Mouse (Mus musculus): ENCODE results near the gene Mt4. TPM values are rescaled to one million over a fixed set of nuclear protein-coding genes. Genes with fewer than 3 reads are reported as not detected.

Mt4 gene
- polyA plus RNA-seq, 1 experiment from 2014 or later: not detected

DNA sequence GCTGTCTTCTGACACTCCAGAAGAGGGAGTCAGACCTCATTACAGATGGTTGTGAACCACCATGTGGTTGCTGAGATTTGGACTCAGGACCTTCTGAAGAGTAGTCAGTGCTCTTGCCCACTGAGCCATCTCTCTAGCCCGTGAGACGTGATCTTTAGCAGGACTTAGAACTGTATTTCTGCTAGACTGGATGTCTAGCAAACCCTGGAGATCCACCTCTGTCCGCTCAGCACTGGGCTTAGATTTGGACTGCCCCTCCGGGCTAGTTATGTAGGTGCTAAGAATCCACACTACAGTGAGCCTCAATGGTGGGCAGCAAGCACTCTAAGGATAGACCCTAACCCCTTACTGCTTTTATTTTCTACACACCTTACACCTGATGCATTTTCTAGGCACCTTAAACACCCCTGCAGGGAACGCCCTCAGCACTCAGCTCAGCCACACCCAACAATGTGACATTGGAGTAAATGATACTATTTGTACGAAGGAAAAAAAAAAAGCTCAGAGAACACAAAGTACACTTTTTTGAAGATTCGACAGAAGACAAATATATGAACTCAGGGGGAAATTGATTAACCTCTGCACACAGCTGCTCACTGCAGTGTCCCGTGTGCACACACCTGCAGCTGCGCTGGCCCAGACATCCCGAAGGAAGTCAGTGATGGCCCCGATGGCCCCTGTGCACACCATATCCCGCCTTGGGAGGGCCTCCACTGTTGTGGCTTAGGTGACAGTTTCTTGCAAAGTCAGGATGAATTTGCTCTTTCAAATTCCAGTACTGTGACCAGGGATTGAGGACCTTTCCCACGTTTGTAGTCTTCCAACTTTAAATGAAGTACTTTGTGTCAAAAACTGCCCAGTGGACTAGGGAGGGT is 45.3 kb downstream of the Mt4 start:
- DNase-seq (ENCODE audit: low spot score): no peak
- Histone ChIP-seq H3K27me3 (ENCODE audit: control insufficient read depth, insufficient read depth, low read length) (peaks cover 95% of the 10 kb centered on the region), H3K4me3 (replicated peaks; ENCODE audit: low read length) (no peak overlapping the region; the same call in 1 of the 2 replicates), H3K9ac (no peak overlapping the region), H3K9me3 (ENCODE audit: control insufficient read depth, low read length) (no peaks in the 10 kb centered on the region), H3K27ac (no peak overlapping the region), H3K4me1 (replicated peaks; ENCODE audit: control insufficient read depth, insufficient read depth, low read length) (peaks cover 25% of the 10 kb centered on the region), H3K36me3 (replicated peaks; ENCODE audit: control insufficient read depth, insufficient read depth) (no peaks in the 10 kb centered on the region), H3K4me2 (replicated peaks) (peak overlapping the region; percentile 40; the same call in 1 of the 2 replicates)
- 72% methylated on average over 13 of the region's 13 CpGs for WGBS
- no peak for ATAC-seq (ENCODE audit: low FRiP score)

DNA sequence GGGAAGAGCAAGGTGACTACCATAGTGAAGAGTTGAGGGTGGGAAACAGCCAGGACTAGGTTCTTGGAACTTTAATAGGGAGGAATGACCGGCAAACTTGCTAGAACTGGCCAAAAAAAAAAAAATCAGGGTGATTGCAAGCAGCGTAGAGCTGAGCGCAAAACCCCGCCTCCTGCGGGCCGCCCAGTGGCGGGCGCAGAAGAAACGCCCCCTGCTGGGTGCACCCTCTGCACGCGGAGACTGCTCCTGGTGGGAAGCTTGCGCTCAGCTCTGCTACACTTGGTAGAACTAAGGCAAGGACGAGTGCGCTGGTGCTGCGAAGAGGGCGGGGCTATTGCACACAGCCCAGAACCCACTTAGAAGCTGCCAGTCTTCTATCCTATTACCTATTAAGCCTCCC is 46.1 kb downstream of the Mt4 start:
- Histone ChIP-seq H3K4me1 (replicated peaks; ENCODE audit: control insufficient read depth, insufficient read depth, low read length) (peaks cover 30% of the 10 kb centered on the region), H3K4me2 (replicated peaks) (peak overlapping the region; percentile 40), H3K9me3 (ENCODE audit: control insufficient read depth, low read length) (no peaks in the 10 kb centered on the region), H3K27me3 (ENCODE audit: control insufficient read depth, insufficient read depth, low read length) (peaks cover 95% of the 10 kb centered on the region), H3K27ac (no peak overlapping the region), H3K36me3 (replicated peaks; ENCODE audit: control insufficient read depth, insufficient read depth) (no peaks in the 10 kb centered on the region), H3K9ac (no peak overlapping the region), H3K4me3 (replicated peaks; ENCODE audit: low read length) (no peak overlapping the region; the same call in 1 of the 2 replicates)
- DNase-seq (ENCODE audit: low spot score) (peak; percentile 62), ATAC-seq (ENCODE audit: low FRiP score) (0 out of 2 replicates have a peak, but pooled peaks have one; percentile 36)
- under 1% methylated on average over 16 of the region's 16 CpGs for WGBS

DNA sequence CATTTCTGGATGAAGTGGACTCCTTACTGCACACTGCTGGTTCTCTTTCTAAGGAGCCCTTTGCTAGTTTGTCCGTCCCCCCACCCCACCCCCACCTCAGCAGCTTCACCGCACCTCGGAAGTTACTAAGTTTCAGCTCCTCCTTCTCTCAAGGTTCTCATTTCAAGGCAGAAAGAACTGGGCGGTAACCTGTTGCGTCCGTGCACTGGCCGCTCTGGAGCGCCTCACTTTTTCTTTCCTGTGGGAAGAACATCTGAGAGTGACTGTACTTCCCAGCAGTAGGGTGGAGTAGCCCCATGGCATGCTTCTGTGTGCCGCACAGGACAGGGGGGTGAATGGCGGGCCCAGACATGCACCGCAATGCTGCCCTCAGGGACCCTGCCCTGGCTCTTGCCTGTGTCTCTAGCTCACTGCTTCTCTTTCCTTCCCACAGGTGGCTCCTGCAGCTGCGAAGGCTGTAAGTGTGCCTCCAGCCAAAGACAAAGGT is 47.4 kb downstream of the Mt4 start:
- H3K4me1 ChIP-seq (replicated peaks; ENCODE audit: control insufficient read depth, insufficient read depth, low read length): peaks cover 22% of the 10 kb centered on the region
- peaks cover 87% of the 10 kb centered on the region for H3K27me3 ChIP-seq (ENCODE audit: control insufficient read depth, insufficient read depth, low read length)
- no peak overlapping the region for H3K4me2 ChIP-seq (replicated peaks)
- 24% methylated on average over 12 of the region's 12 CpGs for WGBS
- no peaks in the 10 kb centered on the region for H3K9me3 ChIP-seq (ENCODE audit: control insufficient read depth, low read length)
- no peak overlapping the region for H3K4me3 ChIP-seq (replicated peaks; ENCODE audit: low read length)
- H3K9ac ChIP-seq: no peak overlapping the region
- no peak for ATAC-seq (ENCODE audit: low FRiP score)
- no peak for DNase-seq (ENCODE audit: low spot score)
- no peak overlapping the region for H3K27ac ChIP-seq
- H3K36me3 ChIP-seq (replicated peaks; ENCODE audit: control insufficient read depth, insufficient read depth): no peaks in the 10 kb centered on the region

DNA sequence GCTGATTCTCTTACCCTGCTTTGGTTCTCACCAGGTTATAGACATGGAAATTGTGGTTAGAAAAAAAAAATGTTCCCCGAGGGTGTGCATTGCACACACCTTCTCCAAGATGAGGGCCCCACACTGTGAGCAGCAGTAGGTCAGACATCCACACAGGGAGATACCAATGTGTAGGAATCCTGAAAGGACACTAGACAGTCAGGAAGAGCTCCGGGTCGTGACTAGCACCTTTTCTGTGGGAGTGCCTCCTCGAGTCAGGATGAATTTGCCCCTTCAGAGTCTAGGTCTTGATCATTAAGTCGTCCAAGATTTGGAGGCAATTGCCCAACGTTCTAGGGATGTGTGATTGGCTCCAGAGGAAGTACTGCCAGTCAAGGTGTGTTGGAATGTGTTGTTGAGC is 48.8 kb downstream of the Mt4 start:
- WGBS: 76% methylated on average over 6 of the region's 6 CpGs
- no peak overlapping the region for H3K9ac ChIP-seq
- no peak overlapping the region for H3K4me3 ChIP-seq (replicated peaks; ENCODE audit: low read length)
- H3K4me2 ChIP-seq (replicated peaks): no peak overlapping the region
- peaks cover 16% of the 10 kb centered on the region for H3K4me1 ChIP-seq (replicated peaks; ENCODE audit: control insufficient read depth, insufficient read depth, low read length)
- H3K36me3 ChIP-seq (replicated peaks; ENCODE audit: control insufficient read depth, insufficient read depth): no peaks in the 10 kb centered on the region
- DNase-seq (ENCODE audit: low spot score) (no peak), ATAC-seq (ENCODE audit: low FRiP score) (no peak)
- no peaks in the 10 kb centered on the region for H3K9me3 ChIP-seq (ENCODE audit: control insufficient read depth, low read length)
- H3K27me3 ChIP-seq (ENCODE audit: control insufficient read depth, insufficient read depth, low read length): peaks cover 73% of the 10 kb centered on the region
- no peak overlapping the region for H3K27ac ChIP-seq

DNA sequence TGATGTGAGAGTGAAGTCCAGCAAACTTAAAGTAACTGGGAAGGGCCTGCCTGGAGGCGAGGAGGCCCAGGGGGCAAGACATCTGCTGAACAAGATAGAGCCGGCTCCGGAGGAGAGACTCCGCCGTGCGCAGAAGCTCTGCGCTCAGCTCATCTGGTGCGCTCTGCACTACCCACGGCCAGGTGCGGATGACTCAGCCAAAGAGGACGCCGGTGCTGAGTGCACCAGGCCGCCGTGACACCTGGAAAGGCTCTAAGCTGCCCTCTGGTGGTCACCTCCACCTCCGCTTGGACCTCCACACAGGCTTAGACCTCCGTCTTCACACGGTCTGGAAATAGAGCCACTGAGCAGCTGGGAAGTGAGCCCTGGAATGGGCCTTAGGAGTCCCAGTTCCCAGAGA is 49.5 kb downstream of the Mt4 start:
- Histone ChIP-seq H3K9ac (no peak overlapping the region), H3K27me3 (ENCODE audit: control insufficient read depth, insufficient read depth, low read length) (peaks cover 69% of the 10 kb centered on the region), H3K27ac (no peak overlapping the region), H3K9me3 (ENCODE audit: control insufficient read depth, low read length) (no peaks in the 10 kb centered on the region), H3K4me3 (replicated peaks; ENCODE audit: low read length) (no peak overlapping the region), H3K4me1 (replicated peaks; ENCODE audit: control insufficient read depth, insufficient read depth, low read length) (peaks cover 19% of the 10 kb centered on the region), H3K4me2 (replicated peaks) (peak overlapping the region; percentile 30), H3K36me3 (replicated peaks; ENCODE audit: control insufficient read depth, insufficient read depth) (no peaks in the 10 kb centered on the region)
- WGBS: 8% methylated on average over 17 of the region's 17 CpGs
- peak; percentile 67 for DNase-seq (ENCODE audit: low spot score)
- ATAC-seq (ENCODE audit: low FRiP score): 0 out of 2 replicates have a peak, but pooled peaks have one; percentile 32

DNA sequence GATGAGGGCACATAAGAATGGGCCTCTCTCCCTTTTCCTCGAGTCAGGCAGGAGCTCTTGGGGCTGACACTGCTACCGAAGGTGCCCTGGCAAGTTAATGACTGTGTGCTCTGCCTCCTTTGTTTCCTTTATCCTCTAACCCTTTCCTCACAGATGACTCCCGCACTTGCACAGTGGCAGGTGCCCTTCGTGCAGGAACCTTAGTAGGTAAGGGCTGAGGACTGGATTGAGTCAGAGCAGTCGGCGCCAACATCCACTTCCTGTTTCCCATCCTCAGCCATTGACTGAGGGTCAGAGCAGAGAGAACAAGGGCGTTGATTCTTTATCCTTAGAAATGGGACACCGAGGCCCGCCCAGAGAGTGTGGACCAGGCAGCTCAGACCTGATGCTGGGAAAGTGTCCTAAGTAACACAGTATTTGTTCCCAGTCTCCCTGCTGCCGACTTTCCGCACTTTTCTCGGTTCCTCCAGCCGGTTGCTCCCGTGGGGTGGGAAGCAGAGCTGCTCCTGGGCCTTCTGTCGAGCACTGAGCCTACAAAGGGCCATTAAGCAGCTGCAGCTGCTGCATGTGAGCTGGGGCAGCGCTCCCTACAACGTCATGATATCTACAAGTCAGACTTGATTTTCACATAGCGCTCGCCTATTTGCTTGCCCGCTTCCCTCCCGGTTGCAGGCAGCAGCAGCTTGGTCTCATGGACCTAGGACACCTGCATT is 50.4 kb downstream of the Mt4 start:
- H3K27ac ChIP-seq: no peak overlapping the region
- no peaks in the 10 kb centered on the region for H3K36me3 ChIP-seq (replicated peaks; ENCODE audit: control insufficient read depth, insufficient read depth)
- no peak overlapping the region for H3K4me3 ChIP-seq (replicated peaks; ENCODE audit: low read length)
- no peaks in the 10 kb centered on the region for H3K9me3 ChIP-seq (ENCODE audit: control insufficient read depth, low read length)
- WGBS: 30% methylated on average over 21 of the region's 21 CpGs
- H3K4me2 ChIP-seq (replicated peaks): no peak overlapping the region
- ATAC-seq (ENCODE audit: low FRiP score) (no peak), DNase-seq (ENCODE audit: low spot score) (no peak)
- H3K4me1 ChIP-seq (replicated peaks; ENCODE audit: control insufficient read depth, insufficient read depth, low read length): peaks cover 19% of the 10 kb centered on the region
- H3K9ac ChIP-seq: no peak overlapping the region
- peaks cover 60% of the 10 kb centered on the region for H3K27me3 ChIP-seq (ENCODE audit: control insufficient read depth, insufficient read depth, low read length)

Other genes starting within 250 kb of the Mt4 start
- 83.1 and 88.9 TPM in 2 replicates for gene Amfr, start 124.4 kb upstream of the Mt4 start, polyA plus RNA-seq (2014; fragmentation: Nextera tagmentation; extraction: Ambion mirVana)
- gene Nudt21, start 100.2 kb upstream of the Mt4 start, polyA plus RNA-seq (2014; fragmentation: Nextera tagmentation; extraction: Ambion mirVana): 95.1 and 96.8 TPM in 2 replicates
- gene Ogfod1, start 100.0 kb upstream of the Mt4 start, polyA plus RNA-seq (2014; fragmentation: Nextera tagmentation; extraction: Ambion mirVana): 14.0 and 18.0 TPM in 2 replicates
- 19.7 and 20.6 TPM in 2 replicates for gene Bbs2, start 38.3 kb upstream of the Mt4 start, polyA plus RNA-seq (2014; fragmentation: Nextera tagmentation; extraction: Ambion mirVana)
- gene Mt3, start 15.4 kb downstream of the Mt4 start, polyA plus RNA-seq (2014; fragmentation: Nextera tagmentation; extraction: Ambion mirVana): 215 and 245 TPM in 2 replicates
- 15.7 and 16.9 TPM in 2 replicates for gene Mt2, start 35.5 kb downstream of the Mt4 start, polyA plus RNA-seq (2014; fragmentation: Nextera tagmentation; extraction: Ambion mirVana)
- gene Mt1, start 41.9 kb downstream of the Mt4 start, polyA plus RNA-seq (2014; fragmentation: Nextera tagmentation; extraction: Ambion mirVana): 59.7 and 75.2 TPM in 2 replicates
- 58.9 and 63.3 TPM in 2 replicates for gene Nup93, start 77.4 kb downstream of the Mt4 start, polyA plus RNA-seq (2014; fragmentation: Nextera tagmentation; extraction: Ambion mirVana)
- 0.07 TPM in 1 of 2 replicates, not detected in the other for gene Slc12a3, start 192.0 kb downstream of the Mt4 start, polyA plus RNA-seq (2014; fragmentation: Nextera tagmentation; extraction: Ambion mirVana)
- 66.6 and 79.8 TPM in 2 replicates for gene Herpud1, start 249.2 kb downstream of the Mt4 start, polyA plus RNA-seq (2014; fragmentation: Nextera tagmentation; extraction: Ambion mirVana)

Data from hindbrain, embryonic 14.5 days (tissue).